Mouse (Mus musculus): ENCODE data around the gene Zyx.

Zyx gene

DNA sequence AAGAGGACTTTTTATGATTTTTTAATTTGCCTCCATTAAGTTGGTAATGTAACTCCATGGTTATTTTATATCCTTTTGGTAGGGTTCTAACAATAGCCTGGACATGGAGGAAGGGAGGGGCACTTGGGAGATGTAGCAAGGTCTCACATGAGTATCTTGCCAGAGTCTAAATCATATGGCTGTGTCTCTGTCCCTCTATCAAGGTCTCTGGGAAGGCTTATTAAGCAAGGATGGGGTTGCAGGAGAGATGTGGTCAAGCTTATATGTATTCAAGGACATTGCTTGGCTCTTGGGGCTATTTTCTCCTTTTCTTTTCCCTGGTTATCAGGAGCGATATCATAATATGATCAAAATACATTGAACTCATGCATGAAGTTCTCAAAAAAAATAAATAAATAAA, 49.6 kb downstream of the Zyx start:
- no peak for DNase-seq (ENCODE audit: low spot score in 2 of 2)

GRCm38 (mm10) chr6:42399938-42400337, 50.5 kb downstream of the Zyx start, which contains the start of gene Tas2r143:
TSS of gene Tas2r143 (plus strand) at chr6:42400238.
- DNase-seq (ENCODE audit: low spot score in 2 of 2), result no peak

DNA sequence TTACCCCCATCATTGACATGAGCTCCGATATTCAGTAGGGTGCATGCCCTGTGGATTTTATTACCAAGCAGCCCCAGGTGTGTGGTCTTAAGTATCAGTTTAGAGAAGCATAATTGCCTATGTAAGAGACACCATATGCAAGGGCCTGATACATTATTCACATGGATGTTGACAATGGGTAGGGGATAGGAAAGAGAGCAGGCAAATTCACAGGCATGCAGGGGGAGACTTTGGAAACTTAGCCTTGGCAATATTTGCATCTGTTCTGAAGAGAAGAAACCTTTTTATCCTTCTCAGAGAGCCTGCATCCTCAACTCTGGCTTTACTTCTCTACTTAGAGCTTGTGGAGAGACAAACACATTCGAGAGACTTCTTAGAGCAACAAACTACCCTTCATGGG, 55.7 kb downstream of the Zyx start, which contains the start of gene Tas2r135:
Gene Tas2r135 (plus strand): TSS at position 301 of the 400 bp plus-strand sequence.
- no peak for DNase-seq (ENCODE audit: low spot score in 2 of 2)

All from spleen, postnatal 14 days (tissue).